Mouse (Mus musculus) brain, embryonic 14.5 days (tissue): Measurements from ENCODE around the gene Slitrk6.

ENCODE experiments used
- CTCF ChIP-seq: fragments of 200-500 bp; IDR thresholded peaks from 2 replicates; pipeline ENCODE4 v1.5.1; 2012; ENCODE audit warnings: inconsistent platforms, mild to moderate bottlenecking, moderate library complexity, borderline replicate concordance; ENCODE audit not compliant: insufficient read depth, insufficient read length; ENCODE audit errors: extremely low read depth
- POLR2A ChIP-seq: fragments of 200-500 bp; IDR thresholded peaks from 2 replicates; pipeline ENCODE4 v1.6.1; 2012; ENCODE audit warnings: mild to moderate bottlenecking, inconsistent platforms, borderline replicate concordance; ENCODE audit not compliant: poor library complexity, insufficient read depth, insufficient read length, severe bottlenecking; ENCODE audit errors: extremely low read depth

GRCm38 (mm10) chr14:110770694-110771093 lies 15.7 kb upstream of the Slitrk6 start:
- TF ChIP-seq CTCF (no peak), POLR2A (no peak)
